Mouse (Mus musculus): Measurements from ENCODE around the gene Gm42742. TPM values are rescaled to one million over a fixed set of nuclear protein-coding genes. Genes with fewer than 3 reads are reported as not detected.
A peak's percentile ranks its signal among the peaks of the same experiment; 100 is the strongest.

Gm42742 gene
- polyA plus RNA-seq, 1 experiment from 2014 or later = 21.9 TPM

DNA sequence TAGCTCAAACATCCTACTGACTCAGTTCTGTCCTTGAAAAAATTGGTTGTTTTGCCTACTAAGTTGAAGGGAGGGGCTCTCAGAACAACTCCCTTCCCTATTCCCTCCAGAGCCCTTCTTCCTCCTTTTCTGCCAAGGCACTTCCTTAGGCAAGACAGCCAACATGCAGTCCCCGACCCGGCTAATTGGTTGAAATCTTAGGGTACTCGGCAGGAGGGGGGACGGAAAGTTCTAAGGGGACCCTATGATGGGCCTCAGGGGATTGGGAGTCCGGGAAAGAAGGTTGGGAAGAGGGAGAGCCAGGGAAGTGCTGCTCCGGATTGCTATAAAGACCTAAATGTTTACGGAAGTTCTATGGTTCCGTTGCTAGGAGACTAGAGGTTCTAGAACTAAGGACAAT, 45.4 kb downstream of the Gm42742 start:
- peak; percentile 7 for ATAC-seq

DNA sequence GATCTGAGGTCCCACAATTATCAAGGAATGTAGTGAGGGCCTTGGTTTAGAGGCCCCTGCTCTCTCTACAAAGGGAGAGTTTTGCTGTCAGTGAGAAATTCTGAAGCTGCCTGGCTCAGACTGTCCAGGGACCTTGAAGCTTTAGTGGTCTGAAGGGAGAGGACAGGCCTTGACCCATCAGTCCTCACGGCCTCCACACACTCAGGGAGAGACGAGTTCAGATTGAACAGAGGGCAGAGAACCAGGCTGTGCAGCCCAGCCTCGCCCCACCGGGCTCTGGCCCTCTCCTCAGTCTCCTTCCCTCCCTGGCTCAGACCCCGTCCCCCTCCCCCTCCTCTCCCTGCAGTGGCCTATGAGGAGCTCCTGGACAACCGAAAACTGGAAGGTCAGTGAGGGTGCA, 53.5 kb downstream of the Gm42742 start:
- H3K27me3 ChIP-seq (replicated peaks; ENCODE audit: control insufficient read depth, insufficient read depth, low read length) = peaks cover 7% of the 10 kb centered on the region; the same call in 1 of the 2 replicates
- ATAC-seq = no peak
- H3K9me3 ChIP-seq (ENCODE audit: control insufficient read depth, low read length) = no peaks in the 10 kb centered on the region
- no peak overlapping the region for H3K4me2 ChIP-seq (ENCODE audit: low read depth, low read length)
- no peaks in the 10 kb centered on the region for H3K36me3 ChIP-seq (ENCODE audit: control insufficient read depth, insufficient read depth, low read length)
- H3K27ac ChIP-seq (ENCODE audit: low read length) = no peak overlapping the region
- WGBS = 60% methylated on average over 6 of the region's 6 CpGs
- no peak overlapping the region for H3K9ac ChIP-seq (ENCODE audit: low read depth, low read length)
- H3K4me3 ChIP-seq (ENCODE audit: low read length) = no peak overlapping the region
- H3K4me1 ChIP-seq (ENCODE audit: control insufficient read depth, insufficient read depth, low read length) = no peaks in the 10 kb centered on the region

More for the DNA sequence above, 45.4 kb downstream of the Gm42742 start:
- Histone ChIP-seq H3K4me3 (ENCODE audit: low read length) (peak overlapping the region; percentile 100), H3K27ac (ENCODE audit: low read length) (peak overlapping the region; percentile 98), H3K4me1 (ENCODE audit: control insufficient read depth, insufficient read depth, low read length) (peaks cover 10% of the 10 kb centered on the region; the same call in 1 of the 2 replicates), H3K4me2 (ENCODE audit: low read depth, low read length) (peak overlapping the region; percentile 43), H3K27me3 (replicated peaks; ENCODE audit: control insufficient read depth, insufficient read depth, low read length) (no peaks in the 10 kb centered on the region), H3K36me3 (ENCODE audit: control insufficient read depth, insufficient read depth, low read length) (peaks cover 21% of the 10 kb centered on the region), H3K9ac (ENCODE audit: low read depth, low read length) (peak overlapping the region; percentile 54), H3K9me3 (ENCODE audit: control insufficient read depth, low read length) (no peaks in the 10 kb centered on the region)
- 12% methylated on average over 8 of the region's 8 CpGs for WGBS

DNA sequence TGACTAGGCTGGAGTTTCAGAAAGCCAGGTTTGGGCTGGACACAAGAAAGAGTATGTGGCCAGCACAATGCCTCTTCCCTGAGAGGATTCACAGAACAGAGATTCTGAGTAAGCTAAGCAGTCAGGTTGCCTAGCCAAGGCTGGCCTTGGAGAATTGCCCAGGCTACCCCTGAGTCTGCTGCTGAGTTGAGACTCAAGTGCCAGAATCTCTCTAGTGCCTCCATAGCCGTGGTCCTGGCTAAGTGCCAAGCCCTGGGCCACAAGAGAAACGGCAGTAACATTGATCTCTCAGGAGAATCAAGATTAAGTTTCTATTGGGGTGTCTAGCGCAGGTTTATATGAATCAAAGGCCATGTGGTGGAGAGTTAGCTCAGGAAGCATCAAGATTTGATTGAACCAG, 55.3 kb downstream of the Gm42742 start:
- H3K4me1 ChIP-seq (ENCODE audit: control insufficient read depth, insufficient read depth, low read length) = no peaks in the 10 kb centered on the region
- no peak overlapping the region for H3K9ac ChIP-seq (ENCODE audit: low read depth, low read length)
- WGBS = 46% methylated on average over 3 of the region's 3 CpGs
- H3K27me3 ChIP-seq (replicated peaks; ENCODE audit: control insufficient read depth, insufficient read depth, low read length) = peaks cover 7% of the 10 kb centered on the region; the same call in 1 of the 2 replicates
- no peaks in the 10 kb centered on the region for H3K36me3 ChIP-seq (ENCODE audit: control insufficient read depth, insufficient read depth, low read length)
- no peak overlapping the region for H3K27ac ChIP-seq (ENCODE audit: low read length)
- no peaks in the 10 kb centered on the region for H3K9me3 ChIP-seq (ENCODE audit: control insufficient read depth, low read length)
- no peak overlapping the region for H3K4me3 ChIP-seq (ENCODE audit: low read length)
- no peak for ATAC-seq
- no peak overlapping the region for H3K4me2 ChIP-seq (ENCODE audit: low read depth, low read length)

Small RNAs within 50 kb of the gene (microRNA-seq; reads per million reads assigned to microRNA genes)
- not detected for gene Gm44343

Other genes starting within 250 kb of the Gm42742 start
- gene Ypel3, start 244.1 kb downstream of the Gm42742 start, polyA plus RNA-seq (2015; fragmentation: Nextera tagmentation; extraction: Ambion mirVana) = 59.5 and 61.5 TPM in 2 replicates
- 0.36 and 0.37 TPM in 2 replicates for gene Tbx6, start 239.6 kb downstream of the Gm42742 start, polyA plus RNA-seq (2015; fragmentation: Nextera tagmentation; extraction: Ambion mirVana)
- gene Ppp4c, start 228.6 kb downstream of the Gm42742 start, polyA plus RNA-seq (2015; fragmentation: Nextera tagmentation; extraction: Ambion mirVana) = 213 and 215 TPM in 2 replicates
- gene Fam57b, start 223.4 kb downstream of the Gm42742 start, polyA plus RNA-seq (2015; fragmentation: Nextera tagmentation; extraction: Ambion mirVana) = 1.0 and 1.4 TPM in 2 replicates
- not detected in 2 replicates for gene 4930451I11Rik, start 189.5 kb downstream of the Gm42742 start, polyA plus RNA-seq (2015; fragmentation: Nextera tagmentation; extraction: Ambion mirVana)
- gene Doc2a, start 173.7 kb downstream of the Gm42742 start, polyA plus RNA-seq (2015; fragmentation: Nextera tagmentation; extraction: Ambion mirVana) = 0.37 and 0.62 TPM in 2 replicates
- 18.3 and 24.8 TPM in 2 replicates for gene Hirip3, start 159.1 kb downstream of the Gm42742 start, polyA plus RNA-seq (2015; fragmentation: Nextera tagmentation; extraction: Ambion mirVana)
- 62.3 and 64.0 TPM in 2 replicates for gene Ino80e, start 158.7 kb downstream of the Gm42742 start, polyA plus RNA-seq (2015; fragmentation: Nextera tagmentation; extraction: Ambion mirVana)
- 27.6 and 28.6 TPM in 2 replicates for gene Taok2, start 136.4 kb downstream of the Gm42742 start, polyA plus RNA-seq (2015; fragmentation: Nextera tagmentation; extraction: Ambion mirVana)
- gene Tmem219, start 98.2 kb downstream of the Gm42742 start, polyA plus RNA-seq (2015; fragmentation: Nextera tagmentation; extraction: Ambion mirVana) = 34.1 and 35.4 TPM in 2 replicates
- 10.9 and 11.2 TPM in 2 replicates for gene Kctd13, start 92.2 kb downstream of the Gm42742 start, polyA plus RNA-seq (2015; fragmentation: Nextera tagmentation; extraction: Ambion mirVana)
- 0.31 and 0.56 TPM in 2 replicates for gene Asphd1, start 71.5 kb downstream of the Gm42742 start, polyA plus RNA-seq (2015; fragmentation: Nextera tagmentation; extraction: Ambion mirVana)
- 1.5 and 1.7 TPM in 2 replicates for gene Sez6l2, start 70.5 kb downstream of the Gm42742 start, polyA plus RNA-seq (2015; fragmentation: Nextera tagmentation; extraction: Ambion mirVana)
- 167 TPM in 2 replicates for gene Cdipt, start 45.2 kb downstream of the Gm42742 start, polyA plus RNA-seq (2015; fragmentation: Nextera tagmentation; extraction: Ambion mirVana)
- gene Cdiptos, start 45.0 kb downstream of the Gm42742 start, polyA plus RNA-seq (2015; fragmentation: Nextera tagmentation; extraction: Ambion mirVana) = 1.3 and 1.6 TPM in 2 replicates
- 73.7 and 84.9 TPM in 2 replicates for gene Mvp, start 6.5 kb downstream of the Gm42742 start, polyA plus RNA-seq (2015; fragmentation: Nextera tagmentation; extraction: Ambion mirVana)
- 0.78 and 2.5 TPM in 2 replicates for gene Pagr1b, start 4.6 kb downstream of the Gm42742 start, polyA plus RNA-seq (2015; fragmentation: Nextera tagmentation; extraction: Ambion mirVana)
- gene Pagr1a, start 3.7 kb downstream of the Gm42742 start, polyA plus RNA-seq (2015; fragmentation: Nextera tagmentation; extraction: Ambion mirVana) = 69.8 and 82.7 TPM in 2 replicates
- 2.9 and 3.8 TPM in 2 replicates for gene Prrt2, start 114 bp upstream of the Gm42742 start, polyA plus RNA-seq (2015; fragmentation: Nextera tagmentation; extraction: Ambion mirVana)
- gene Maz, start 5.9 kb upstream of the Gm42742 start, polyA plus RNA-seq (2015; fragmentation: Nextera tagmentation; extraction: Ambion mirVana) = 35.7 and 42.1 TPM in 2 replicates
- 87.5 and 100 TPM in 2 replicates for gene Kif22, start 21.4 kb upstream of the Gm42742 start, polyA plus RNA-seq (2015; fragmentation: Nextera tagmentation; extraction: Ambion mirVana)
- gene Zg16, start 66.2 kb upstream of the Gm42742 start, polyA plus RNA-seq (2015; fragmentation: Nextera tagmentation; extraction: Ambion mirVana) = 37.2 and 69.9 TPM in 2 replicates
- 7.4 and 7.7 TPM in 2 replicates for gene AI467606, start 70.3 kb upstream of the Gm42742 start, polyA plus RNA-seq (2015; fragmentation: Nextera tagmentation; extraction: Ambion mirVana)
- gene Qprt, start 101.1 kb upstream of the Gm42742 start, polyA plus RNA-seq (2015; fragmentation: Nextera tagmentation; extraction: Ambion mirVana) = 4.9 and 6.8 TPM in 2 replicates
- 0.26 and 0.42 TPM in 2 replicates for gene Spn, start 116.7 kb upstream of the Gm42742 start, polyA plus RNA-seq (2015; fragmentation: Nextera tagmentation; extraction: Ambion mirVana)
- gene Cd2bp2, start 175.0 kb upstream of the Gm42742 start, polyA plus RNA-seq (2015; fragmentation: Nextera tagmentation; extraction: Ambion mirVana) = 42.2 and 43.3 TPM in 2 replicates
- 15.5 and 18.4 TPM in 2 replicates for gene Tbc1d10b, start 187.4 kb upstream of the Gm42742 start, polyA plus RNA-seq (2015; fragmentation: Nextera tagmentation; extraction: Ambion mirVana)
- gene Mylpf, start 187.8 kb upstream of the Gm42742 start, polyA plus RNA-seq (2015; fragmentation: Nextera tagmentation; extraction: Ambion mirVana) = 20.3 and 21.0 TPM in 2 replicates
- gene Zfp553, start 212.0 kb upstream of the Gm42742 start, polyA plus RNA-seq (2015; fragmentation: Nextera tagmentation; extraction: Ambion mirVana) = 21.6 and 23.6 TPM in 2 replicates
- gene Sept1, start 212.0 kb upstream of the Gm42742 start, polyA plus RNA-seq (2015; fragmentation: Nextera tagmentation; extraction: Ambion mirVana) = 15.4 and 16.3 TPM in 2 replicates
- gene Zfp771, start 223.2 kb upstream of the Gm42742 start, polyA plus RNA-seq (2015; fragmentation: Nextera tagmentation; extraction: Ambion mirVana) = 34.2 and 37.8 TPM in 2 replicates
- gene Dctpp1, start 239.6 kb upstream of the Gm42742 start, polyA plus RNA-seq (2015; fragmentation: Nextera tagmentation; extraction: Ambion mirVana) = 176 and 195 TPM in 2 replicates

Data from intestine, embryonic 16.5 days (tissue).